Mouse (Mus musculus) adrenal gland, postnatal 14 days (tissue): Measurements from ENCODE around the gene Usp50. TPM values are rescaled to one million over a fixed set of nuclear protein-coding genes. Genes with fewer than 3 reads are reported as not detected.

Experiments
- DNase-seq: peaks from one replicate; pipeline ENCODE4 v3.0.0; 2021; ENCODE audit warnings: mixed read lengths
- total RNA-seq: library from RNA; stranded (reverse); gene quantifications from 2 replicates; pipeline ENCODE4 v1.2.3, GENCODE M21; 2021

Gene Usp50
- total RNA-seq, 1 experiment from 2014 or later, result not detected

GRCm38 (mm10) chr2:126743389-126743788 lies 39.9 kb downstream of the Usp50 start:
- no peak for DNase-seq

GRCm38 (mm10) chr2:126740314-126740713 lies 43.0 kb downstream of the Usp50 start:
- no peak for DNase-seq

GRCm38 (mm10) chr2:126735339-126736073 lies 47.8 kb downstream of the Usp50 start:
- DNase-seq, result no peak

- no peak for DNase-seq
Measured at GRCm38 (mm10) chr2:126730502-126730901, 52.8 kb downstream of the Usp50 start.

GRCm38 (mm10) chr2:126729207-126729606 lies 54.1 kb downstream of the Usp50 start:
- DNase-seq, result peak; percentile 13

- DNase-seq, result no peak
Measured at GRCm38 (mm10) chr2:126712950-126713349, 70.3 kb downstream of the Usp50 start.

- no peak for DNase-seq
Measured at GRCm38 (mm10) chr2:126712526-126712925, 70.7 kb downstream of the Usp50 start.

- DNase-seq, result no peak
Measured at GRCm38 (mm10) chr2:126708361-126708760, 74.9 kb downstream of the Usp50 start.

- DNase-seq, result no peak
Measured at GRCm38 (mm10) chr2:126707438-126707779, 75.9 kb downstream of the Usp50 start.

- peak; percentile 99 for DNase-seq
Measured at GRCm38 (mm10) chr2:126706759-126707437, 76.4 kb downstream of the Usp50 start, which contains the start of gene Usp8. Gene Usp8, plus strand, starts transcription at chr2:126707328.

GRCm38 (mm10) chr2:126695285-126695684 lies 88.0 kb downstream of the Usp50 start:
- DNase-seq, result no peak

GRCm38 (mm10) chr2:126691290-126691689 lies 92.0 kb downstream of the Usp50 start:
- no peak for DNase-seq

- no peak for DNase-seq
Measured at GRCm38 (mm10) chr2:126682937-126683336, 100.3 kb downstream of the Usp50 start.

GRCm38 (mm10) chr2:126682333-126682732 lies 100.9 kb downstream of the Usp50 start:
- DNase-seq, result peak; percentile 24

GRCm38 (mm10) chr2:126677366-126677765 lies 105.9 kb downstream of the Usp50 start:
- DNase-seq, result no peak

GRCm38 (mm10) chr2:126676122-126676515 lies 107.2 kb downstream of the Usp50 start, which contains the start of gene Gabpb1:
Gene Gabpb1, minus strand, starts transcription at chr2:126676337.
- DNase-seq, result no peak

- peak; percentile 92 for DNase-seq
Measured at GRCm38 (mm10) chr2:126675169-126676121, 107.8 kb downstream of the Usp50 start.

- peak; percentile 76 for DNase-seq
Measured at GRCm38 (mm10) chr2:126674441-126675168, 108.7 kb downstream of the Usp50 start.

- no peak for DNase-seq
Measured at GRCm38 (mm10) chr2:126673317-126674242, 109.7 kb downstream of the Usp50 start.

- DNase-seq, result no peak
Measured at GRCm38 (mm10) chr2:126668621-126669252, 114.5 kb downstream of the Usp50 start.
